Mouse (Mus musculus) layer of hippocampus, adult 11-12 months (tissue): ENCODE results near the gene Trpc2.
"Not testable (repeated sequence)": the region's sequence is repeated elsewhere in the genome, so short reads cannot be mapped to it uniquely, and the experiment has no call there.

Source experiments
- DNase-seq: peaks from one replicate; pipeline ENCODE4 v3.0.0; 2022; ENCODE audit warnings: low spot score

The Trpc2 gene

DNA sequence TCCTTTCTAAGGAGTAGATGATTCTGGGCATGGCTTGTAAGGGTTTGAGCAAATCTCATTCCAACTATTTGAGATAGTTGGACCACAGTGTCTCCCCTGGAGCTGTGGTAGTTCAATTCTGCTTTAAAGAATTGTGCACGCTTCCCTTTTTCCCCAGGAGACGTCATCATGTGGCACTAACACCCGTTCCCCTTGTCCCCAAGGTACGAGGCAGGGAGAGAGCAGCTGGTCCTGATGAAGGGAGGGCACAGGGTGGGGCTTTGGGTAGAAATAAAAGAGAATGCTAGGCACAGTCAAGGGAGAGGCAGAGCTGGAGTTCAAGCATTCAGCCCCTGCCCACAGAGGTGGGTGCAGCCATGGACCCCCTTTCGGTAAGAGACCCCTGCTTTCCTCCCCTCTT, at the start of gene Trpc2:
Gene Trpc2 (plus strand): TSS at position 301 of the 400 bp plus-strand sequence.
- no peak for DNase-seq

DNA sequence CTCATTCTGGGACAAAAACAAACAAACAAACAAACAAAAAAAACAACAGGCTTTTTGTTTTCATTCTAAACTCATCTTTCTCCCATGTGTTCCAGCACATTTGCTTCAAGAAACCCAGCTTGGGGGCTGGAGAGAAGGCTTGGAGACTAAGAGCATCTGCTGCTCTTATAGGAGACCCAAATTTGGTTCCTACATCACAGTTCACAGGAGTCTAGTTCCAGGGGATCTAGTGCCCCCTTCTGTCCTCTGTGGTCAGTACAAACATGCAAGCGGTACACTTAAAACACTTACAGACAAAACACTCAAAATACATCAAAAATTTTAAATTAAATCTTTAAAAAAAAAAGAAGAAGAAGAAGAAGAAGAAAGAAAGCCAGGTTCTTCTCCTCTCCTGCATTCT, 48.0 kb upstream of the Trpc2 start:
- no peak for DNase-seq

DNA sequence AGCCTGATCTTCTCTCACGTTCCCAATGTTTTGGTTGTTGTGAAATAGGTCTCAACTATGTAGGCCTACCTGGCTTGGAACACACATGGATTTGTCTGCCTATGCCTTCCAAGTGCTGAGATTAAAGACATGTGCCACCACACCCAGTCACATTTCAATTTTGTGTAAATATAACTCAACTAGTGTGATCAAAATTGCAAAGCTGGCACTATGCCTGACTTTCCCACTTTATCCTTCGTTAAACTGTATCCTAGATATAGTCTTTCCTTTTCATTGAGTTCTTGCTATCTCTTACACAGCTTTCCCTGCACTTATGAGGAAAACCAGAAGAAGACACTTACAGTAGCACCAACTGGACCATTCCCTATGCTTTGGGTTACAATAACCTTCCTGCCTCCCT, 47.4 kb upstream of the Trpc2 start:
- no peak for DNase-seq

DNA sequence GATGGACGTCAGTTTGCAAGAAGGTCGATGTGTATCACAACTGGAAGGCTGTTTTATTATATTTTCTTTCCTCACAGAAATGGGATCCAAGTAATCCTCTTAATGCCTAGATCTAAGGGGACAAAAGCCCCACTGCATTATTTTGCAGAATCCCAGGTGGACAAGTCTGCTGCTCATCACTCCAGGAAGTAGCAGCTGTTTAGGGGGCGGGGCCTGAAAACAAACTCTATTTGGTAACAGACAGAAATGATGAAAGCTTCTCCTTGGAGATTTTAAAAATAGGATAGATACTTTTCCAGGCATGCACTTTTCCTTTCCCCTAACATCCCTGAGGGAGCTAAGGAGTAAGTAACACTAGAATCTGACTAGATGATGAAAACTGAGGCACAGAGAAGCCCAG, 45.6 kb upstream of the Trpc2 start:
- no peak for DNase-seq

DNA sequence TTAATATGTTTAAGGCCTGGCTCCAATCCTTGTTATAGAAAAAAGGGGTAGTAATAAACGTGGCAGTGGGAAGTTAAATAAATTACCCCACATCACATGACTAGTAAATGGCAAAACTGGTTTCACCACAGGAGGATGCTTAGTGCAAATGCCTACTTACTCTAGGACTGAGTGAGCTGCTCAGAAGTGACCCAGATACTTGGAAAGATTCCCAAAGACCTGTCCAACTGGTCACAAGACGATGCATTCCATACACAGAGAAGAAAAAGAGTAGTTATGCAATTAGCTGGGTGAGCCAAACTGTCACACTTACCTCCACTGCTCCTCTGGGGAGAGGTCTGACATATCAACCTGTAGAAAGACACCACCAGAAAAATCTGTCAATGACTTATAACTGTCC, 40.6 kb upstream of the Trpc2 start:
- DNase-seq: no peak

DNA sequence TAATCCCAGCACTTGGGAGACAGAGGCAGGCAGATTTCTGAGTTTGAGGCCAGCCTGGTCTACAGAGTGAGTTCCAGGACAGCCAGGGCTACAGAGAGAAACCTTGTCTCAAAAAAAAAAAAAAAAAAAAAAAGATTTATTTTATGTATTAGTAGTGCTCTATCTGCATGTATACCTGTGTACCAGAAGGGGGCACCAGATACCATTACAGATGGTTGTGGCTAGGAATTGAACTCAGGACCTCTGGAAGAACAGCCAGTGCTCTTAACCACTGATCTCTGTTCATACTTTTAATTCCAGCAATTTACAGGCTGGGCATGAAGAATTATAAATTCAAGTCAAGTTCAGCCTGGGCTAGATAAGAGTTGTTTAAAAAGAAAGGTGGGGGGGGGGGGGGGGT, 34.4 kb upstream of the Trpc2 start:
- DNase-seq: not testable (repeated sequence)

DNA sequence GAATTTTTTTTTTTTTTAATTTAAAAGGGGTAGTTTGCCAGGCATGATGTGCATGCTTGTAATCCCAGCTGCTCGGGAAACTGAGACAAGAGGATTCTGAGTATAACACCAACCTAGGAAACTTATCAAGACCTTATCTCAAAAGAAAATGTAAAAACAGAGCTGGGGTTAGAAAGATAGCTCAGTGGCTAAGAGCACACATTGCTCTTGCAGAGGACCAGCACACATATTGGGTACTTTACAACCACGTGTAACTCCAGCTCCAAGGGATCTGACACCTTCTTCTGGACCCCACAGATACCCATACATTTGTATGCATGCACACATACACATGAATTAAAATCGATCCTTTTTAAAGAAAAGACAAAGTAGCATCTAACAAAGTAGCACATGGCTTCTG, 21.6 kb upstream of the Trpc2 start:
- no peak for DNase-seq

DNA sequence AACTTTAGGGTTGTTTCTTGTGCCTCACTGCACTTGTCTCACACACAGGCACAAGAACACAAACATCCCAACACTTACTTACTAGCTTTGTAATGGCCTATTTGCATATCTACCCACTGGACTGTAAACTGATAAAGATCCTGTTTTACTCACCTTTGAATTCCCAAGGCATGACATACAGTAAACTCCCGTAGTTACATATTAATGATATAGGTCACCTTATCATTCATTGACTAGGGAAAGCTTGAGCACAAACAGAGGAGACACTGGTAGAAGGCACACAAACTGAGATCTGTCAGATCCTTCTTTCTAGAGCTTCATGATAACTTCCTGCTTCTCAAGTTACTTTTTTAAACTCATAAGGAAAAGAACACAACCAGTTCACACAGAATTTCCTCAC, 20.7 kb upstream of the Trpc2 start:
- no peak for DNase-seq

DNA sequence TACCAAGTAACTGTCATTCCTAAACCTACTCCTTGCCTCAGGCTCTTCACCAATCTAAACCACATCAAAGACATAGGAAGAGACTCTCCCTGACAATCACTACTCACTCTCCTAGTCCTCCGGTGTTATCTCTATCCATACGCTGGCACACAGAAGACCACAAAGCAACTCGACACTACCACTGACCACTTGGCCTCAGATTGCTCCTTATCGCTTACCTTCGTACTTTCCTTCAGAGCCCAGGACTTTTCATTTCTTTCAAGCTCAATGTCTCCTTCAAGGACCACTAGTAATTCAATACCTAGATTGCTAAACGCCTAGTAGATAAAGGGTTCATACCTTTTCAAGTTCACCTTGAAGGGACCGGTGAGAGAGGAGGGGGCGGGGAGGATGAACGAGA, 19.0 kb upstream of the Trpc2 start:
- no peak for DNase-seq

DNA sequence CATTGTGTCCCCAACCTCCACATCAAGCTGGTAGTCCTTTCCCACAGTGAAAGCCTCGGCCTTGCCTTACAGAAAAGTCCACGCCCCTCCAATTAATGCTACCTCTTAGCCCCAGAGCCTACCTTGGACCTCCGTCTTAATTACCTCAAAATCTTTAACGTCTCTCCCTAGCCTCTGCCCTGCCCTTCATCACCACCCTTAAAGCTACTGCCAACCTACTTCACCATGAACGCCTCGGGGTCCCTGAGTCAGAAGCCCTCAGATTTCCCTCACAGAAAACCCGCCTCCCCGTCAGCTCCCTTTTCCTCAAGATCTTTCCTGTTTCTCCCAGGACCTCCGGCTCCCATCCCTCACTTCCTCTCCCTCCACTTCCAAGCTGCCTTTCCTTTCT, 18.3 kb upstream of the Trpc2 start:
- DNase-seq: no peak

DNA sequence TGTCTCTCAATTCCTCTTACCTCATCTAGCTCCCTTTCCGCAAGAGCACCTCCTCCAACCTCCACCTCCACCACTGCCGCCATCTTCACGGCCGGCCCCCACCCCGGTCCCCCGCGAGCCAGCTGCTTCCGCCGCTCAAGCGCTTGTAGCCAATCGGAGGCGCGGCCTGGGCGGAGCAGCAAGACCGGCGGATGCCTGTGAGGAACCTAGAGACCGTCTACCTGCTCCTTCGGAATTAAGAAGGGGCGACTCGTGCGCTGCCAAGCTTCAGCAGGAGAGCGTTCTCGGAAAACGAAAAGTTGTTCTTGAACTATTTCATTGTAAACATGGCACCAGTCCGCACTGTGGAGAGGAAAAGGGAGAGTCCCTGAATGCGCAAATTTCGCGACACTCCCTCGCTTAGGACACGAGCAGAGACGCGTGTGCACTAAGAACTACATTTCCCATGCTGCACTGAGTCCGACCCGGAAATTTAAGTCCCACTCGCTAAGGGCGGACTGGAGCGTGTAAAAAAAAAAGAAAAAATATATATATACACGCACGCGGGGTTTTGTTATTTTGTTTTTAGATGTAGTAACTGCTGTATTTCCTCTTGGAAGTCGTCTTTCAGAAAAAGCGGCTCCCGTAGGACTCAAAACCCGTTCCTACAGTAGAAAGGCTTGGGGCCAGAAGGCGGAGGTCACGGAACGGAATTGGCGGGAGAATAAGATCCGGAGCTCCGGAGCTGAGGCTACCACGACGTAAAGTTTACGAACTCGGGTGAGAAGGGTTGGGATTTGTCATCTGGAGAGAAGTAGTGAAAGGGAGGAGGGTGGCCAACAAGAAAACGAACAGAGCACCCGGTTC, 17.6 kb upstream of the Trpc2 start, which contains the start of the genes Rnf121, Xndc1 and Xntrpc:
Gene Rnf121 (minus strand): TSS at position 424 of the 846 bp plus-strand sequence.
Gene Xndc1 (plus strand): TSS at position 466 of the 846 bp plus-strand sequence.
Gene Xntrpc (plus strand): TSS at position 668 of the 846 bp plus-strand sequence.
- peak; percentile 92 for DNase-seq

DNA sequence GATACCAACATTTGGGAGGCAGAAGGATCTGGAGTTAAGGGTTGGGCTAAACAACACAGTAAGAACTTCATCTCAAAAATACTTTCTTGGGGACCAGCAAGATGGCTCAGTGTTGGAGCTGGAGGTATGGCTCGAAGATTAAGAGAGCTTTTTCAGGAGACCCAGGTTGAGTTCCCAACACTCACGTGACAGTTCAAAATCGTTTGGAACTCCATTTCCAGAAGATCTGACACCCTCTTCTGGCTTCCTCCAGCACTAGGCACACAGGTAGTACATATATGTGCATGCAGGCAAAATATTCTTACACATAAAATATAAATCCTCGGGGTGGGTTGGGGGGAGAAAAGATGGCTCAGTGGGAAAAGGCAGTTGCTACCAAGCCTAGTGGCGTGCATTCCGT, 16.6 kb upstream of the Trpc2 start:
- no peak for DNase-seq

DNA sequence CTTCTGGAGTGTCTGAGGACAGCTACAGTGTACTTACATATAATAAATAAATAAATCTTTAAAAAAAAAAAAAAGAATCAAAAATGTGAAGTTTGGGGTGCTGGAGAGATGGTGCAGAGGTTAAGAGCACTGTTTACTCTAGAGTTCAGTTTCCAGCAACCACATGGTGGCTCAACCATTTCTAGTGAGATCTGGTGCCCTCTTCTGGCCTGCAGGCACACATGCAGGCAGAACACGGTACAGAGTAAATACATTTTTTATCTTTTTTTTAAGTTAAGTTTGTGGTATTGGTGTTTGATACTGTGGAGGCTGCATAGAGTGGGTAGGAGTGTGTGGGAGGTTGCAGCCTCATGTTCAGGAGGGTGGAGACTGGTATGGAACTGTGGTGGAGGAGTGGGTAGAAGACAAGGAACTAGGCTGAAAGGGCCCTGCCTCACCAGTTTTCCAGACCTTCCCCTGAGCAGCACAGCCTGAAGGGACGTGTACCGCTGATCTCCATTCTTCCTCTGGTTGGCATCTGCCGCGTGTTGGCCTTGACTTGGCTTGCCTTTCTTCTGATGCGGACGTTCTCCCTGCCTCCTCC, 6.1 kb upstream of the Trpc2 start:
- DNase-seq: no peak

DNA sequence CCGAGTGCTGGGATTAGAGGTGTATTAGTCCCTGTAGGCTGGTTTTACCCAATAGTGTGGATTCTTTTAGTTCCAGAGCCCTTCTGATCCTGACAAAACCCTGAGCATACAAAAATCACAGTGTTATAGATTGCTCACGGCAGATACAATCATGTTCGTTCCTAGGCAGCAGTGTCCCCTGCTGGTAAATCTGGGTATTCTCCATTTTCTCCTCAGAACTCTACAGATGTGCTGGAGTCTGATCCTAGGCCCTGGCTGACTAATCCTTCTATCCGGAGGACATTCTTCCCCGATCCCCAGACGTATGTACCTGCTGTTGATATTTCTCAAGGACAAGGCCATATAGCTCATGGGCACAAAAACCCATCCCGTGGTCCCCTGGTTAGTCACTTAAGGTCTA, 4.4 kb upstream of the Trpc2 start:
- peak; percentile 46 for DNase-seq

DNA sequence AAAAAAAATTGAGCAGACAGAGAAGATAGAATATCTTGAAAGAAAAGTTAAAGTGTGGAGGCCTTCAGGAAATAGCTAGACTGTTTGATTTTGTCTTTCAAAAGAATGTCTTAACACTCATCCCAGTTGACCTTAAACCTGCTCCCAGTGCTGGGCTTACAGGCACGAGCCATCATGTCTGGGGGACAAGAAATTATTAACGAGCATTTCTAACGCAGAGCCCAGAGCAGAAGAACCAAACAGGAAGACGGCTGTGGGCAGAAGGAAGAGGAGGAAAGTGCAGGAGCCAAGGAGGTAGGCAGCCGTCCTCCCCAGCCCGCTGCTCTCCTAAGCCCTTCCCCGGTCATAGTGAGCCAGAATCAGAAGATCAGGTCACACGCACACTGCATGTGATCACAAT, 2.6 kb upstream of the Trpc2 start:
- DNase-seq: no peak

DNA sequence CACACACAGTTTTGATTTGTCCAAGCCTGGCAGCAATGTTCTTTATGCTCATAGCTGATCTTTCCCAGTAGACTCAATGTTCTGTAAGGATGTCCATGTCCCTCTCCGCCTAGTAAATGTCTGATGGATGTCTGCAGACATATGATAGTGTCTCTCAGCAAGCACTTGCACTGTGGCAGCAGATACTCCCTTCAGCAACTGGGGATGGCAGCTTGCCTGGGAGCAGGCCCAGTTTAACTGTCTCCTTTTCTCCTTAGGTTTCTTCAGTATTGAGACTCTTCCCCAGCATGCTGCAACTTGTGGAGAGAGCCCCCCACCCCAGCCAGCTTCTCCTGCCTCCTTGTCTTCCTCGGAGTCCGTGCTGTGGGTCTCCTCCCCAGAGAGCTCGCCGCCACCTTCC, 1.1 kb upstream of the Trpc2 start:
- DNase-seq: no peak

DNA sequence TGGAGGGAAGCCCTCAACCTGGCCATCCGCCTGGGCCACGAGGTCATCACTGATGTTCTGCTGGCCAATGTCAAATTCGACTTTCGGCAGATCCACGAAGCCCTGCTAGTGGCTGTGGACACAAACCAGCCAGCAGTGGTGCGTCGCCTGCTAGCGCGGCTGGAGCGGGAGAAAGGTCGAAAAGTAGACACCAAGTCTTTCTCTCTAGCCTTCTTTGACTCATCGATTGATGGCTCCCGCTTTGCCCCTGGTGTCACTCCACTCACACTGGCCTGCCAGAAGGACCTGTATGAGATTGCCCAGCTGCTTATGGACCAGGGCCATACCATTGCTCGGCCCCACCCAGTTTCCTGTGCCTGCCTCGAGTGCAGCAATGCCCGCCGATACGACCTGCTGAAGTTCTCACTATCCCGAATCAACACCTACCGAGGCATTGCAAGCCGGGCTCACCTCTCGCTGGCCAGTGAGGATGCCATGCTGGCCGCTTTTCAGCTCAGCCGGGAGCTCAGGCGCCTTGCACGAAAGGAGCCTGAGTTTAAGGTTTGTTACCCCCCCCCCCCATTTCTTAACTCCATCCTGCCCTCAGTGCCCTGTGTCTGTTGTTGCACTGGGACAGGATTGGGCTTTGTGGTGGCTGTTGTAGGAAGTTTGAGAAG, 1.3 kb downstream of the Trpc2 start:
- DNase-seq: no peak

DNA sequence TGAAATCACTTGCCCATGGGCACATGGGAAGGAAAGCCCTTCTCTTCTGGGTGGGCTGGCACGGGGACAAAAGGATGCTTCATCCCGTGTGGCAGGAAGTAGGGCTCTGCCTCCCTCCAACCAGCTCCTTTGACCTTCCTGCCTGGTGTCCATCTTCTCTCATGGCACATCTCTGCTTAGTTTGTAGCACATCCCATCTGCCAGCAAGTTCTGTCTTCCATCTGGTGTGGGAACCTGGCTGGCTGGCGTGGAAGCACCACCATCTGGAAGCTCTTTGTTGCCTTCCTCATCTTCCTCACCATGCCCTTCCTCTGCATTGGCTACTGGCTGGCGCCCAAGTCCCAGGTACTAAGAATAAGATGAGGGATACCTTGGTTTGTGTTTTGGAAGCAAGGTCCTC, 4.4 kb downstream of the Trpc2 start:
- DNase-seq: peak; percentile 29

DNA sequence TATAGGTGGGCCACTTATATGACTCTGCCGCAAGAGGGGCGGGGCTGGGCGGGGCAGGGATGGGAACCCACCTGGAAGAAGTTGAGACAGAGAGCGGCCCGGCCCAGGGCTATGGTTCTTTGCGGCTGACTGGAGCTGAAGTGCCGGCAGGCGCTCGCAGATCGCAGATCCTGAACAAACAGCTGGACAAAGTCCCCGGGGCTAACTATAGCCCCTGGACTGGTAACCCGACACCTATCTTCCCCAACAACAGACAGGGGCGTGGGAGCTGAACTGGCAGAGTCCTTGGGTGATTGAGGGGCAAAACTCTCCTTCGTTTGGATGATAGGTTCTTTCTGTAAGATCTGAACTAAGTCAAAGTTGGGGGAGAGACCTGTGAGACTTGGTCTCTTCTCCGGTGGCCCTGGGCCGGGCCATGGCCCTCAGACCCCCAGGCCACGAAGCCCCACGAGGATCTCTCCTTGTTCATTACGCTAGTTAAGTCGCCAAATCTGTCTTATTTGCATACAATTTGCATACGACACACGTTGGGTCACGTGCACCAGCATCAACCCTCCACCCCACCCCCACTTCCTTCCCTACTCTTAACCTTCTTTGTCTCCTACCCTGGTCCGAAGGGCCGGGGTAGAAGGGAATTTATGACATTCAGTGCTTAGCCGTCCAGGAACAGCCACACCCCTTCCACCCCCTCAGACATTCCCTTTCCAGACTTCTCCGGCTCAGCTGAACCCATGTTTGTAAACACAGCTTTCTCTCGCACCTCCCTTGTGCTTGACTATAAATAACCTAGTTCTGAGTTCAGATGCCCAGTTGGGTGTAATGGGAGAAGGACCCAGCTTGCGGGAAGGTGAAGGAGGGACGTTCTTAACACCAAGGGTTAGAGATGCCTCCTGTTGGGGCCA, 17.1 kb downstream of the Trpc2 start:
- DNase-seq: no peak

DNA sequence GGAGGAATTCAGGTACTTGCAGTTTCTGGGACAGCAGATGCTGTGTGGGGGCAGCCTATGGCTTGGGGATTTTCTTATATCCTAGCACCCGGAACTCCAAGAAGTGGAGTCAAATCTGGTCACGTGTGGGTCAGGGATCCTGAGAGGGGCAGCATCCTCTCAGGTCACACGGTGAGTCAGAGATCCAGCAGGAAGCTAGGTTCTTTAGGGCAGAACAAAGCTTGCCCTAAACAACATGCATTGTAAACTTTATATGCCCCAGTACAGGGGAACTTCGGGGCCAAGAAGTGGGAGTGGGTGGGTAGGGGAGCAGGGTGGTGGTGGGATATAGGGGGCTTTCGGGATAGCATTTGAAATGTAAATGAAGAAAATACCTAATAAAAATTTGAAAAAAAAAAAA, 18.0 kb downstream of the Trpc2 start:
- DNase-seq: no peak

DNA sequence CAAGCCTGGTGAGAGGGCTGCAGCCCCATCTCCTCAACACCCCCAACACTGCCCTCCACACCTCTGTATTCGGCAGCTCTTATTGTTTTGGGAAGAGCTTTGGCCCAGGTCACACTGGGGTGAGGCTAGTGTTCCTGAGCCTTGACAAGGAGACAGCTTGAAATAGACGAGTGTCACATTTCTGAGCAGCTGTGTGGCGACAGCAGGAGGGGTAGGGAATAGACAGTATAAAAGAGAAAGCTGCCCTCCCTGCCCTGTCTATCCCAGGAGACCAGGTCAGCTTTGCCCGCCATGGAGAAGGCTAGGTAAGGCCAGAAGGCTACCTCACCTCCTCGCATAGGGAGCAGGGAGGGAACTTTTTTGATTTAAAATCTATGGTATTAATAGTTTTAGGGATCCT, 18.6 kb downstream of the Trpc2 start, which contains the start of gene Art1:
Gene Art1 (plus strand): TSS at position 257 of the 400 bp plus-strand sequence.
- no peak for DNase-seq

DNA sequence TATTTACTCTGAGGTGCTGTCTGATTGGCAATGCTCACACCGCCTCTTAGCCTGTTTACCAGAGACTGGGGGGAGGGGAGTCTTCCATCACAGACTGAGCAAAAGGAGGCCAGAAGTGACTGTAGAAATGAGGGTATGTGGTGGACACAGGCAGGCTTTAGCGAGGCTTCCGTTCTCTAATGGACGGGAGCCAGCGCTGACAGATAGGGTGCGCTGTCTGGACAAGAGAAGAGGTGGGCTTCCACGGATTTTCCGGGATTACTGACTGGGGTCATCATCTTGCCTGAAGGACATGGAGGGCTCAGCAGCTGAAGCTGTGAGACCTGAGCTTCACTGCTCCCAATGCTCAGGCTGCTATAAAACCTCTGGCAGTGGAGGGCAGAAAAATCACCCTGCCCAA, 19.3 kb downstream of the Trpc2 start:
- DNase-seq: no peak
